Mouse (Mus musculus) intestine, embryonic 14.5 days (tissue): ENCODE results near the gene Cntn2. TPM values are rescaled to one million over a fixed set of nuclear protein-coding genes. Genes with fewer than 3 reads are reported as not detected.

Experiments used
- ATAC-seq: fragments of 200-750 bp; cut with Nextera tagmentation; replicated peaks from 2 replicates; pipeline ENCODE4 v1.8.0; 2017; ENCODE audit warnings: low read depth, moderate number of reproducible peaks, moderate TSS enrichment, moderate library complexity; ENCODE audit not compliant: low FRiP score, low TSS enrichment
- DNase-seq: peaks from one replicate; pipeline ENCODE4 v3.0.0-alpha.2; 2018; ENCODE audit warnings: low spot score
- H3K27ac ChIP-seq: fragments of 300-500 bp; sonication (generic); 2 replicates; pipeline ENCODE4 v1.5.1; 2014; ENCODE audit warnings: low read depth, mild to moderate bottlenecking, control low read depth
- H3K27me3 ChIP-seq: fragments of 300-500 bp; sonication (generic); replicated peaks from 2 replicates; pipeline ENCODE4 v1.6.1; 2014; ENCODE audit warnings: low read length, control low read depth; ENCODE audit not compliant: control insufficient read depth, insufficient read depth
- H3K36me3 ChIP-seq: fragments of 300-500 bp; sonication (generic); 2 replicates; pipeline ENCODE4 v1.6.1; 2014; ENCODE audit warnings: low read length, control low read depth; ENCODE audit not compliant: control insufficient read depth, insufficient read depth
- H3K4me1 ChIP-seq: fragments of 300-500 bp; sonication (generic); replicated peaks from 2 replicates; pipeline ENCODE4 v1.6.1; 2014; ENCODE audit warnings: low read length, control low read depth, mixed read lengths; ENCODE audit not compliant: control insufficient read depth, insufficient read depth
- H3K4me2 ChIP-seq: fragments of 300-500 bp; sonication (generic); 2 replicates; pipeline ENCODE4 v1.6.1; 2014; ENCODE audit warnings: low read length
- H3K4me3 ChIP-seq: fragments of 300-500 bp; sonication (generic); 2 replicates; pipeline ENCODE4 v1.5.1; 2014; ENCODE audit warnings: low read depth, low read length, control low read depth, mixed read lengths
- H3K9ac ChIP-seq: fragments of 300-500 bp; sonication (generic); 2 replicates; pipeline ENCODE4 v1.6.1; 2014; ENCODE audit warnings: mild to moderate bottlenecking, low read length
- H3K9me3 ChIP-seq: fragments of 300-500 bp; sonication (generic); 2 replicates; pipeline ENCODE4 v1.6.1; 2016; ENCODE audit warnings: low read length, control low read depth; ENCODE audit not compliant: control insufficient read depth
- WGBS: fragments of 180-500 bp; shearing (Covaris S2); extraction: QIAGEN DNeasy Blood & Tissue Kit; methylation state at CpG from one replicate; pipeline ENCODE4 v1.1.7; 2014; 5-methylcytosine and 5-hydroxymethylcytosine counted together
- polyA plus RNA-seq: library from polyadenylated mRNA; unstranded; fragments of >200 nt; fragmentation: Nextera tagmentation; extraction: Ambion mirVana; gene quantifications from 2 replicates; pipeline ENCODE4 v1.2.1, GENCODE M21; 2014

The Cntn2 gene
- polyA plus RNA-seq, 1 experiment from 2014 or later, result 0.32 TPM

GRCm38 (mm10) chr1:132537736-132538135, 5.3 kb downstream of the Cntn2 start:
- Histone ChIP-seq H3K9ac (no peak overlapping the region), H3K4me3 (no peak overlapping the region), H3K9me3 (no peaks in the 10 kb centered on the region), H3K27ac (no peak overlapping the region), H3K27me3 (peaks cover 13% of the 10 kb centered on the region), H3K4me2 (no peak overlapping the region), H3K36me3 (no peaks in the 10 kb centered on the region), H3K4me1 (peaks cover 25% of the 10 kb centered on the region)
- DNase-seq (no peak), ATAC-seq (no peak)
- WGBS, result 86% methylated on average over 5 of the region's 5 CpGs

- Histone ChIP-seq H3K4me1 (peaks cover 12% of the 10 kb centered on the region), H3K4me2 (no peak overlapping the region), H3K9me3 (no peaks in the 10 kb centered on the region), H3K9ac (no peak overlapping the region), H3K27me3 (0 out of 2 replicates have a peak, but pooled peaks cover 3% of the 10 kb centered on the region), H3K4me3 (no peak overlapping the region), H3K36me3 (no peaks in the 10 kb centered on the region), H3K27ac (no peak overlapping the region)
- WGBS, result 83% methylated on average over 3 of the region's 3 CpGs
- DNase-seq (no peak), ATAC-seq (no peak)
Measured at GRCm38 (mm10) chr1:132536416-132536815, 6.6 kb downstream of the Cntn2 start.

- Histone ChIP-seq H3K36me3 (no peaks in the 10 kb centered on the region), H3K4me1 (peaks cover 14% of the 10 kb centered on the region), H3K4me3 (no peak overlapping the region), H3K4me2 (no peak overlapping the region), H3K27ac (no peak overlapping the region), H3K27me3 (0 out of 2 replicates have a peak, but pooled peaks cover 3% of the 10 kb centered on the region), H3K9ac (no peak overlapping the region), H3K9me3 (no peaks in the 10 kb centered on the region)
- no peak for ATAC-seq
- DNase-seq, result no peak
- 90% methylated on average over 4 of the region's 4 CpGs for WGBS
Measured at GRCm38 (mm10) chr1:132535541-132535940, 7.5 kb downstream of the Cntn2 start.

- Histone ChIP-seq H3K4me1 (peaks cover 18% of the 10 kb centered on the region), H3K27me3 (0 out of 2 replicates have a peak, but pooled peaks cover 3% of the 10 kb centered on the region), H3K36me3 (no peaks in the 10 kb centered on the region), H3K9ac (no peak overlapping the region), H3K4me2 (no peak overlapping the region), H3K4me3 (no peak overlapping the region), H3K27ac (no peak overlapping the region), H3K9me3 (no peaks in the 10 kb centered on the region)
- 5% methylated on average over 8 of the region's 8 CpGs for WGBS
- DNase-seq (no peak), ATAC-seq (no peak)
Measured at GRCm38 (mm10) chr1:132533840-132534239, 9.2 kb downstream of the Cntn2 start.

- WGBS, result 60% methylated on average over 9 of the region's 9 CpGs
- ATAC-seq, result no peak
- Histone ChIP-seq H3K27me3 (0 out of 2 replicates have a peak, but pooled peaks cover 3% of the 10 kb centered on the region), H3K4me2 (no peak overlapping the region), H3K4me3 (no peak overlapping the region), H3K4me1 (peaks cover 18% of the 10 kb centered on the region), H3K9me3 (no peaks in the 10 kb centered on the region), H3K9ac (no peak overlapping the region), H3K36me3 (no peaks in the 10 kb centered on the region), H3K27ac (no peak overlapping the region)
- DNase-seq, result no peak
Measured at GRCm38 (mm10) chr1:132532521-132532920, 10.5 kb downstream of the Cntn2 start.

- no peak overlapping the region for H3K27ac ChIP-seq
- WGBS, result 6% methylated on average over 5 of the region's 5 CpGs
- 0 out of 2 replicates have a peak, but pooled peaks cover 3% of the 10 kb centered on the region for H3K27me3 ChIP-seq
- no peaks in the 10 kb centered on the region for H3K36me3 ChIP-seq
- DNase-seq (no peak), ATAC-seq (peak; percentile 23; the same call in 1 of the 2 replicates)
- H3K9ac ChIP-seq, result no peak overlapping the region
- H3K4me1 ChIP-seq, result peaks cover 18% of the 10 kb centered on the region
- no peak overlapping the region for H3K4me3 ChIP-seq
- H3K4me2 ChIP-seq, result no peak overlapping the region
- no peaks in the 10 kb centered on the region for H3K9me3 ChIP-seq
Measured at GRCm38 (mm10) chr1:132530631-132531191, 12.3 kb downstream of the Cntn2 start.

GRCm38 (mm10) chr1:132528647-132529334, 14.3 kb downstream of the Cntn2 start:
- no peak for ATAC-seq
- no peaks in the 10 kb centered on the region for H3K36me3 ChIP-seq
- 89% methylated on average over 19 of the region's 19 CpGs for WGBS

GRCm38 (mm10) chr1:132528071-132528470, 15.0 kb downstream of the Cntn2 start:
- WGBS, result 94% methylated on average over 13 of the region's 13 CpGs
- DNase-seq (no peak), ATAC-seq (no peak)
- Histone ChIP-seq H3K27me3 (no peaks in the 10 kb centered on the region), H3K4me2 (no peak overlapping the region), H3K4me1 (peaks cover 10% of the 10 kb centered on the region), H3K9ac (no peak overlapping the region), H3K4me3 (no peak overlapping the region), H3K36me3 (no peaks in the 10 kb centered on the region), H3K9me3 (no peaks in the 10 kb centered on the region), H3K27ac (no peak overlapping the region)

More at GRCm38 (mm10) chr1:132528647-132529334, 14.3 kb downstream of the Cntn2 start:
- no peaks in the 10 kb centered on the region for H3K27me3 ChIP-seq
- peaks cover 14% of the 10 kb centered on the region for H3K4me1 ChIP-seq
- H3K4me2 ChIP-seq, result no peak overlapping the region
- H3K9ac ChIP-seq, result no peak overlapping the region
- no peak overlapping the region for H3K4me3 ChIP-seq
- DNase-seq, result no peak
- H3K9me3 ChIP-seq, result no peaks in the 10 kb centered on the region
- no peak overlapping the region for H3K27ac ChIP-seq
